Mouse (Mus musculus) E14TG2a.4 (cell line): ENCODE results near the gene Trh.

ENCODE experiments used
- CTCF ChIP-seq: conservative IDR thresholded peaks from 2 replicates; pipeline ENCODE4 v1.5.1; 2014; ENCODE audit warnings: low read length
- POU5F1 ChIP-seq: IDR thresholded peaks from 2 replicates; pipeline ENCODE4 v1.6.1; 2014; ENCODE audit warnings: low read length, borderline replicate concordance

- no peak for TF ChIP-seq CTCF
- no peak for TF ChIP-seq POU5F1
Measured at GRCm38 (mm10) chr6:92268001-92268400, 23.6 kb upstream of the Trh start.
